Mouse (Mus musculus): ENCODE measurements around the gene Pitpnm3.
"Not testable (repeated sequence)": the region's sequence is repeated elsewhere in the genome, so short reads cannot be mapped to it uniquely, and the experiment has no call there.

Pitpnm3 gene

GRCm38 (mm10) chr11:72135383-72136158, at the start of gene Pitpnm3:
Gene Pitpnm3 (minus strand): TSS chr11:72135778.
- DNase-seq, result peak; percentile 62

- no peak for DNase-seq
Observed at GRCm38 (mm10) chr11:72184252-72184651, 48.7 kb upstream of the Pitpnm3 start.

- DNase-seq, result no peak
Observed at GRCm38 (mm10) chr11:72181136-72181535, 45.6 kb upstream of the Pitpnm3 start.

GRCm38 (mm10) chr11:72180556-72180955, 45.0 kb upstream of the Pitpnm3 start:
- no peak for DNase-seq

GRCm38 (mm10) chr11:72176553-72176952, 41.0 kb upstream of the Pitpnm3 start:
- DNase-seq, result no peak

GRCm38 (mm10) chr11:72175966-72176365, 40.4 kb upstream of the Pitpnm3 start:
- DNase-seq, result no peak

GRCm38 (mm10) chr11:72174721-72175120, 39.1 kb upstream of the Pitpnm3 start:
- no peak for DNase-seq

GRCm38 (mm10) chr11:72173506-72173905, 37.9 kb upstream of the Pitpnm3 start:
- DNase-seq, result no peak

GRCm38 (mm10) chr11:72171906-72172305, 36.3 kb upstream of the Pitpnm3 start:
- DNase-seq, result not testable (repeated sequence)

GRCm38 (mm10) chr11:72169871-72170270, 34.3 kb upstream of the Pitpnm3 start:
- DNase-seq, result no peak

GRCm38 (mm10) chr11:72163198-72163597, 27.6 kb upstream of the Pitpnm3 start:
- no peak for DNase-seq

GRCm38 (mm10) chr11:72156624-72157023, 21.0 kb upstream of the Pitpnm3 start:
- DNase-seq, result no peak

GRCm38 (mm10) chr11:72155981-72156428, 20.4 kb upstream of the Pitpnm3 start:
- no peak for DNase-seq

GRCm38 (mm10) chr11:72155186-72155980, 19.8 kb upstream of the Pitpnm3 start:
- no peak for DNase-seq

GRCm38 (mm10) chr11:72153122-72153862, 17.7 kb upstream of the Pitpnm3 start:
- DNase-seq, result no peak

GRCm38 (mm10) chr11:72151120-72151519, 15.5 kb upstream of the Pitpnm3 start:
- no peak for DNase-seq

GRCm38 (mm10) chr11:72147910-72148309, 12.3 kb upstream of the Pitpnm3 start:
- DNase-seq, result no peak

- DNase-seq, result no peak
Observed at GRCm38 (mm10) chr11:72145877-72146248, 10.3 kb upstream of the Pitpnm3 start.

- no peak for DNase-seq
Observed at GRCm38 (mm10) chr11:72145182-72145876, 9.8 kb upstream of the Pitpnm3 start.

GRCm38 (mm10) chr11:72142889-72143288, 7.3 kb upstream of the Pitpnm3 start:
- no peak for DNase-seq

GRCm38 (mm10) chr11:72140198-72140597, 4.6 kb upstream of the Pitpnm3 start:
- no peak for DNase-seq

- no peak for DNase-seq
Observed at GRCm38 (mm10) chr11:72136231-72136982, 829 bp upstream of the Pitpnm3 start.
